Mouse (Mus musculus) liver, embryonic 15.5 days (tissue): ENCODE data around the gene Hebp1. TPM values are rescaled to one million over a fixed set of nuclear protein-coding genes. Genes with fewer than 3 reads are reported as not detected.

Source experiments
- ATAC-seq: fragments of 200-750 bp; cut with Nextera tagmentation; 2 replicates; pipeline ENCODE4 v1.8.0; 2017; ENCODE audit warnings: moderate number of reproducible peaks, mild to moderate bottlenecking, moderate library complexity; ENCODE audit not compliant: insufficient read depth
- H3K27ac ChIP-seq: fragments of 300-500 bp; sonication (generic); replicated peaks from 2 replicates; pipeline ENCODE4 v1.5.1; 2015; ENCODE audit warnings: mild to moderate bottlenecking, inconsistent platforms
- H3K27me3 ChIP-seq: fragments of 300-500 bp; sonication (generic); 2 replicates; pipeline ENCODE4 v1.6.1; 2015; ENCODE audit warnings: mild to moderate bottlenecking, inconsistent platforms
- H3K36me3 ChIP-seq: fragments of 300-500 bp; sonication (generic); replicated peaks from 2 replicates; pipeline ENCODE4 v1.6.1; 2015; ENCODE audit warnings: moderate library complexity, mild to moderate bottlenecking, inconsistent platforms
- H3K4me1 ChIP-seq: fragments of 300-500 bp; sonication (generic); replicated peaks from 2 replicates; pipeline ENCODE4 v1.6.1; 2015; ENCODE audit warnings: inconsistent platforms
- H3K4me2 ChIP-seq: fragments of 300-500 bp; sonication (generic); 2 replicates; pipeline ENCODE4 v1.6.1; 2015; ENCODE audit warnings: moderate library complexity, mild to moderate bottlenecking, inconsistent platforms
- H3K4me3 ChIP-seq: fragments of 300-500 bp; sonication (generic); replicated peaks from 2 replicates; pipeline ENCODE4 v1.5.1; 2015; ENCODE audit warnings: mild to moderate bottlenecking, inconsistent platforms
- H3K9ac ChIP-seq: fragments of 300-500 bp; sonication (generic); 2 replicates; pipeline ENCODE4 v1.6.1; 2015; ENCODE audit warnings: moderate library complexity, mild to moderate bottlenecking, inconsistent platforms
- H3K9me3 ChIP-seq: fragments of 300-500 bp; sonication (generic); replicated peaks from 2 replicates; pipeline ENCODE4 v1.6.1; 2016; ENCODE audit warnings: inconsistent platforms
- WGBS: fragments of 180-500 bp; shearing (Covaris S2); methylation state at CpG from one replicate; pipeline ENCODE4 v1.1.7; 2015; ENCODE audit warnings: mixed read lengths; ENCODE audit not compliant: insufficient replicate concordance; 5-methylcytosine and 5-hydroxymethylcytosine counted together
- polyA plus RNA-seq: library from polyadenylated mRNA; unstranded; fragments of >200 nt; fragmentation: Nextera tagmentation; extraction: Ambion mirVana; gene quantifications from 2 replicates; pipeline ENCODE4 v1.2.1, GENCODE M21; 2015

Hebp1 gene
- polyA plus RNA-seq, 1 experiment from 2014 or later: 117 TPM

- no peak overlapping the region for H3K9ac ChIP-seq
- no peaks in the 10 kb centered on the region for H3K27me3 ChIP-seq
- no peaks in the 10 kb centered on the region for H3K9me3 ChIP-seq
- H3K4me2 ChIP-seq: no peak overlapping the region
- H3K4me1 ChIP-seq: peaks cover 2% of the 10 kb centered on the region; the same call in 1 of the 2 replicates
- ATAC-seq: no peak
- H3K36me3 ChIP-seq: peaks cover 90% of the 10 kb centered on the region
- 78% methylated on average over 5 of the region's 5 CpGs for WGBS
- H3K27ac ChIP-seq: no peak overlapping the region
- H3K4me3 ChIP-seq: no peak overlapping the region
Measured at GRCm38 (mm10) chr6:135219916-135220315, 22.1 kb upstream of the Hebp1 start.

- Histone ChIP-seq H3K9me3 (no peaks in the 10 kb centered on the region), H3K36me3 (peaks cover 99% of the 10 kb centered on the region), H3K4me1 (peaks cover 2% of the 10 kb centered on the region; the same call in 1 of the 2 replicates), H3K27me3 (no peaks in the 10 kb centered on the region), H3K9ac (no peak overlapping the region), H3K4me2 (no peak overlapping the region), H3K4me3 (no peak overlapping the region), H3K27ac (no peak overlapping the region)
- 41% methylated on average over 8 of the region's 8 CpGs for WGBS
- no peak for ATAC-seq
Measured at GRCm38 (mm10) chr6:135218330-135218729, 20.5 kb upstream of the Hebp1 start.

GRCm38 (mm10) chr6:135212666-135213065 is 14.8 kb upstream of the Hebp1 start:
- 75% methylated on average over 2 of the region's 2 CpGs for WGBS
- Histone ChIP-seq H3K9ac (no peak overlapping the region), H3K36me3 (peaks cover 76% of the 10 kb centered on the region), H3K4me3 (no peak overlapping the region), H3K27ac (no peak overlapping the region), H3K9me3 (no peaks in the 10 kb centered on the region), H3K4me2 (no peak overlapping the region), H3K4me1 (peaks cover 23% of the 10 kb centered on the region), H3K27me3 (no peaks in the 10 kb centered on the region)
- no peak for ATAC-seq

GRCm38 (mm10) chr6:135211169-135211568 is 13.3 kb upstream of the Hebp1 start:
- WGBS: 41% methylated on average over 7 of the region's 7 CpGs
- peak; percentile 78 for ATAC-seq
- peak overlapping the region; percentile 41; the same call in 1 of the 2 replicates for H3K9ac ChIP-seq
- H3K27ac ChIP-seq: peak overlapping the region; percentile 49
- peak overlapping the region; percentile 46 for H3K4me2 ChIP-seq
- H3K36me3 ChIP-seq: peaks cover 66% of the 10 kb centered on the region
- H3K9me3 ChIP-seq: no peaks in the 10 kb centered on the region
- H3K4me3 ChIP-seq: no peak overlapping the region
- H3K27me3 ChIP-seq: no peaks in the 10 kb centered on the region
- H3K4me1 ChIP-seq: peaks cover 36% of the 10 kb centered on the region

GRCm38 (mm10) chr6:135206909-135207308 is 9.1 kb upstream of the Hebp1 start:
- H3K9me3 ChIP-seq: no peaks in the 10 kb centered on the region
- peaks cover 75% of the 10 kb centered on the region for H3K4me1 ChIP-seq
- H3K27me3 ChIP-seq: no peaks in the 10 kb centered on the region
- no peak overlapping the region for H3K27ac ChIP-seq
- no peak overlapping the region for H3K9ac ChIP-seq
- 73% methylated on average over 8 of the region's 8 CpGs for WGBS
- peaks cover 39% of the 10 kb centered on the region for H3K36me3 ChIP-seq
- no peak for ATAC-seq
- H3K4me2 ChIP-seq: no peak overlapping the region
- H3K4me3 ChIP-seq: no peak overlapping the region

- peak overlapping the region; percentile 35 for H3K9ac ChIP-seq
- no peak overlapping the region for H3K4me3 ChIP-seq
- 46% methylated on average over 4 of the region's 4 CpGs for WGBS
- peak; percentile 53 for ATAC-seq
- peak overlapping the region; percentile 53 for H3K4me2 ChIP-seq
- H3K27ac ChIP-seq: peak overlapping the region; percentile 88
- H3K9me3 ChIP-seq: no peaks in the 10 kb centered on the region
- H3K27me3 ChIP-seq: no peaks in the 10 kb centered on the region
- peaks cover 73% of the 10 kb centered on the region for H3K4me1 ChIP-seq
- peaks cover 36% of the 10 kb centered on the region for H3K36me3 ChIP-seq
Measured at GRCm38 (mm10) chr6:135205802-135206201, 8.0 kb upstream of the Hebp1 start.

- H3K4me2 ChIP-seq: peak overlapping the region; percentile 53
- 23% methylated on average over 4 of the region's 4 CpGs for WGBS
- H3K9ac ChIP-seq: peak overlapping the region; percentile 16; the same call in 1 of the 2 replicates
- peaks cover 30% of the 10 kb centered on the region for H3K36me3 ChIP-seq
- H3K4me1 ChIP-seq: peaks cover 76% of the 10 kb centered on the region
- ATAC-seq: peak; percentile 80
- H3K27me3 ChIP-seq: no peaks in the 10 kb centered on the region
- peak overlapping the region; percentile 88 for H3K27ac ChIP-seq
- no peaks in the 10 kb centered on the region for H3K9me3 ChIP-seq
- peak overlapping the region; percentile 22 for H3K4me3 ChIP-seq
Measured at GRCm38 (mm10) chr6:135204869-135205268, 7.0 kb upstream of the Hebp1 start.

GRCm38 (mm10) chr6:135203737-135204136 is 5.9 kb upstream of the Hebp1 start:
- peaks cover 20% of the 10 kb centered on the region for H3K36me3 ChIP-seq
- no peak overlapping the region for H3K4me3 ChIP-seq
- 76% methylated on average over 6 of the region's 6 CpGs for WGBS
- 0 out of 2 replicates have a peak overlapping the region, but pooled peaks have one; percentile 53 for H3K4me2 ChIP-seq
- peak overlapping the region; percentile 88 for H3K27ac ChIP-seq
- peaks cover 79% of the 10 kb centered on the region for H3K4me1 ChIP-seq
- H3K9ac ChIP-seq: peak overlapping the region; percentile 21; the same call in 1 of the 2 replicates
- no peaks in the 10 kb centered on the region for H3K27me3 ChIP-seq
- ATAC-seq: no peak
- no peaks in the 10 kb centered on the region for H3K9me3 ChIP-seq

GRCm38 (mm10) chr6:135202668-135203067 is 4.8 kb upstream of the Hebp1 start:
- ATAC-seq: no peak
- Histone ChIP-seq H3K27me3 (no peaks in the 10 kb centered on the region), H3K9ac (no peak overlapping the region), H3K4me2 (no peak overlapping the region), H3K4me1 (peaks cover 78% of the 10 kb centered on the region), H3K27ac (peak overlapping the region; percentile 2; the same call in 1 of the 2 replicates), H3K36me3 (peaks cover 12% of the 10 kb centered on the region; the same call in 1 of the 2 replicates), H3K4me3 (no peak overlapping the region), H3K9me3 (no peaks in the 10 kb centered on the region)
- 84% methylated on average over 6 of the region's 6 CpGs for WGBS

GRCm38 (mm10) chr6:135200122-135200957 is 2.5 kb upstream of the Hebp1 start:
- Histone ChIP-seq H3K27me3 (no peaks in the 10 kb centered on the region), H3K4me1 (peaks cover 68% of the 10 kb centered on the region), H3K27ac (peak overlapping the region; percentile 96), H3K4me3 (peak overlapping the region; percentile 93), H3K9me3 (no peaks in the 10 kb centered on the region), H3K36me3 (peaks cover 9% of the 10 kb centered on the region; the same call in 1 of the 2 replicates), H3K4me2 (peak overlapping the region; percentile 73), H3K9ac (peak overlapping the region; percentile 97; the same call in 1 of the 2 replicates)
- WGBS: 66% methylated on average over 16 of the region's 16 CpGs
- no peak for ATAC-seq

- peak overlapping the region; percentile 96 for H3K27ac ChIP-seq
- no peak for ATAC-seq
- 20% methylated on average over 6 of the region's 6 CpGs for WGBS
- H3K9ac ChIP-seq: peak overlapping the region; percentile 97
- peak overlapping the region; percentile 73 for H3K4me2 ChIP-seq
- peaks cover 68% of the 10 kb centered on the region for H3K4me1 ChIP-seq
- H3K27me3 ChIP-seq: no peaks in the 10 kb centered on the region
- H3K36me3 ChIP-seq: peaks cover 17% of the 10 kb centered on the region
- no peaks in the 10 kb centered on the region for H3K9me3 ChIP-seq
- H3K4me3 ChIP-seq: peak overlapping the region; percentile 93
Measured at GRCm38 (mm10) chr6:135198726-135199125, 904 bp upstream of the Hebp1 start.
